In genomic region chr17:81455977-81456376, GRCm38 (mm10) we compare ENCODE assay signal across 27 mouse cellular contexts. TPM values are rescaled to one million over a fixed set of nuclear protein-coding genes. Genes with fewer than 3 reads are reported as not detected.
DNase-seq lines count a peak whose midpoint lies in the region; ATAC-seq and TF ChIP-seq lines count a peak whose summit lies in the region.
"Had no signal": no experiment of that assay in that cellular context is flagged by ENCODE, and none has a peak within 500 bp of the region (broad histone marks: within the 10 kb centered on the region; RNA-seq: fewer than 3 reads in every experiment).

No protein-coding gene starts in this region.

- 70% methylated on average over 7 of the region's 7 CpGs for WGBS in heart, embryonic 11.5 days (ENCODE audit: insufficient replicate concordance)
- 61% methylated on average over 7 of the region's 7 CpGs for WGBS in heart, embryonic 15.5 days
- 41% methylated on average over 7 of the region's 7 CpGs for WGBS in heart, adult 2 months
- WGBS in midbrain, embryonic 11.5 days: 92% methylated on average over 7 of the region's 7 CpGs
- 89% methylated on average over 7 of the region's 7 CpGs for WGBS in midbrain, embryonic 15.5 days

- no peak for TF ChIP-seq EP300 in heart, adult 2 months (IDR thresholded peaks at IDR 0.05; ENCODE audit: insufficient read depth, low read depth, low read length)

- H3K79me2 ChIP-seq in heart, adult 2 months (replicated peaks; ENCODE audit: control insufficient read depth, insufficient read depth, low read length): no peaks in the 10 kb centered on the region

- TF ChIP-seq CTCF in heart, adult 2 months (IDR thresholded peaks at IDR 0.05): no peak

- H3K4me1 ChIP-seq in heart, embryonic 11.5 days (ENCODE audit: control insufficient read depth, insufficient read depth, low read length): no peaks in the 10 kb centered on the region
- H3K4me1 ChIP-seq in heart, embryonic 15.5 days (replicated peaks): peaks cover 22% of the 10 kb centered on the region
- H3K4me1 ChIP-seq in heart, adult 2 months (ENCODE audit: control insufficient read depth, insufficient read depth, low read length): no peaks in the 10 kb centered on the region; the same call in 1 of the 2 replicates
- no peaks in the 10 kb centered on the region for H3K4me1 ChIP-seq in midbrain, embryonic 11.5 days (ENCODE audit: control insufficient read depth, insufficient read depth, low read length)
- H3K4me1 ChIP-seq in midbrain, embryonic 15.5 days: peaks cover 4% of the 10 kb centered on the region; the same call in 1 of the 2 replicates

- no peak overlapping the region for H3K9ac ChIP-seq in heart, embryonic 11.5 days (ENCODE audit: low read depth, low read length)
- H3K9ac ChIP-seq in heart, embryonic 15.5 days: no peak overlapping the region
- H3K9ac ChIP-seq in heart, adult 2 months (ENCODE audit: low read depth, low read length): no peak overlapping the region
- H3K9ac ChIP-seq in midbrain, embryonic 11.5 days (ENCODE audit: low read length): no peak overlapping the region
- no peak overlapping the region for H3K9ac ChIP-seq in midbrain, embryonic 15.5 days

- intact Hi-C loops in heart, adult 2 months (cut with DNase I): no loop called here

- no peaks in the 10 kb centered on the region for H3K27me3 ChIP-seq in heart, embryonic 11.5 days (ENCODE audit: control insufficient read depth, insufficient read depth, low read length)
- H3K27me3 ChIP-seq in heart, embryonic 15.5 days: no peaks in the 10 kb centered on the region
- H3K27me3 ChIP-seq in heart, adult 2 months (ENCODE audit: control insufficient read depth, insufficient read depth, low read length): no peaks in the 10 kb centered on the region
- H3K27me3 ChIP-seq in midbrain, embryonic 11.5 days (ENCODE audit: control insufficient read depth, insufficient read depth, low read length): no peaks in the 10 kb centered on the region
- H3K27me3 ChIP-seq in midbrain, embryonic 15.5 days (replicated peaks): no peaks in the 10 kb centered on the region
- H3K27me3 ChIP-seq: CH12.LX had no signal

- ATAC-seq in heart, embryonic 11.5 days (replicated peaks; ENCODE audit: insufficient number of reproducible peaks, low FRiP score, low TSS enrichment): no peak
- ATAC-seq in heart, embryonic 15.5 days (replicated peaks; ENCODE audit: insufficient number of reproducible peaks, insufficient read depth, low FRiP score, low read depth): no peak
- ATAC-seq in midbrain, embryonic 11.5 days (ENCODE audit: low FRiP score): no peak
- ATAC-seq in midbrain, embryonic 15.5 days (replicated peaks): no peak
- ATAC-seq: activated CD4-positive, CD25-positive, alpha-beta regulatory T cell, adult 4 months; CD4-positive, CD25-positive, alpha-beta regulatory T cell, adult 4 months; Patski had no signal

- no peaks in the 10 kb centered on the region for H3K9me3 ChIP-seq in heart, embryonic 11.5 days (replicated peaks; ENCODE audit: control insufficient read depth, low read length)
- no peaks in the 10 kb centered on the region for H3K9me3 ChIP-seq in heart, embryonic 15.5 days (replicated peaks)
- H3K9me3 ChIP-seq in midbrain, embryonic 11.5 days (ENCODE audit: control insufficient read depth, low read length): no peaks in the 10 kb centered on the region
- H3K9me3 ChIP-seq in midbrain, embryonic 15.5 days: no peaks in the 10 kb centered on the region

- H3K27ac ChIP-seq in heart, embryonic 11.5 days (ENCODE audit: low read depth, low read length): no peak overlapping the region; the same call in 1 of the 2 replicates
- H3K27ac ChIP-seq in heart, embryonic 15.5 days: 0 out of 2 replicates have a peak overlapping the region, but pooled peaks have one; percentile 4
- H3K27ac ChIP-seq in heart, adult 2 months: no peak overlapping the region
- H3K27ac ChIP-seq in midbrain, embryonic 11.5 days (ENCODE audit: low read depth, low read length): no peak overlapping the region
- H3K27ac ChIP-seq in midbrain, embryonic 15.5 days: no peak overlapping the region

- H3K4me3 ChIP-seq in heart, embryonic 11.5 days (ENCODE audit: low read depth, low read length): no peak overlapping the region
- no peak overlapping the region for H3K4me3 ChIP-seq in heart, embryonic 15.5 days
- no peak overlapping the region for H3K4me3 ChIP-seq in heart, adult 2 months
- no peak overlapping the region for H3K4me3 ChIP-seq in midbrain, embryonic 11.5 days (ENCODE audit: low read depth, low read length)
- no peak overlapping the region for H3K4me3 ChIP-seq in midbrain, embryonic 15.5 days

- TF ChIP-seq POLR2A in heart, adult 2 months (IDR thresholded peaks at IDR 0.05; ENCODE audit: insufficient read depth, low read depth, low read length): no peak

- no peak overlapping the region for H3K4me2 ChIP-seq in heart, embryonic 11.5 days
- no peak overlapping the region for H3K4me2 ChIP-seq in heart, embryonic 15.5 days
- no peak overlapping the region for H3K4me2 ChIP-seq in midbrain, embryonic 11.5 days
- no peak overlapping the region for H3K4me2 ChIP-seq in midbrain, embryonic 15.5 days

- no peaks in the 10 kb centered on the region for H3K36me3 ChIP-seq in heart, embryonic 11.5 days (ENCODE audit: control insufficient read depth, insufficient read depth, low read length)
- no peaks in the 10 kb centered on the region for H3K36me3 ChIP-seq in heart, embryonic 15.5 days
- no peaks in the 10 kb centered on the region for H3K36me3 ChIP-seq in heart, adult 2 months (ENCODE audit: control insufficient read depth, insufficient read depth, low read length)
- no peaks in the 10 kb centered on the region for H3K36me3 ChIP-seq in midbrain, embryonic 11.5 days (ENCODE audit: control insufficient read depth, insufficient read depth, low read length)
- no peaks in the 10 kb centered on the region for H3K36me3 ChIP-seq in midbrain, embryonic 15.5 days (replicated peaks)
- H3K36me3 ChIP-seq: G1E had no signal

- peak; percentile 75 for DNase-seq in heart, adult 11 months
- DNase-seq in heart, adult 2 months: no peak
- DNase-seq in midbrain, embryonic 11.5 days (ENCODE audit: low spot score, missing footprints): peak; percentile 65
- DNase-seq: adrenal gland, adult 2 months; adrenal gland, adult 8-10 months; adrenal gland, postnatal 10 days; adrenal gland, postnatal 14 days; adrenal gland, postnatal 25 days; adrenal gland, postnatal 36 days; B cell, adult 2 months; cerebellum, adult 11 months; cerebellum, adult 11-12 months; cerebellum, adult 18-20 months had no signal

RNA-seq across cellular contexts. Expression of gene Gm11096, which starts 14.4 kb away (rescaled TPM):
- polyA plus RNA-seq in heart, embryonic 11.5 days (2014; fragmentation: Nextera tagmentation; extraction: Ambion mirVana): not detected in 2 replicates
- not detected in 2 replicates for polyA plus RNA-seq in heart, embryonic 15.5 days (2015; fragmentation: Nextera tagmentation; extraction: Ambion mirVana)
- total RNA-seq in heart, adult 2 months (2021): not detected
- not detected in 2 replicates for polyA plus RNA-seq in heart, adult 2 months (2012; rRNA removed)
- polyA plus RNA-seq in midbrain, embryonic 11.5 days (2014; fragmentation: Nextera tagmentation; extraction: Ambion mirVana): not detected in 2 replicates
- polyA plus RNA-seq in midbrain, embryonic 15.5 days (2015; fragmentation: Nextera tagmentation; extraction: Ambion mirVana): not detected in 2 replicates
- total RNA-seq: adrenal gland, adult 18-20 months; adrenal gland, adult 2 months; adrenal gland, adult 8-10 months; adrenal gland, postnatal 10 days; adrenal gland, postnatal 14 days; adrenal gland, postnatal 25 days; adrenal gland, postnatal 36 days; adrenal gland, postnatal 4 days; CH12.LX; ES-E14; G1E; MEL had no signal
- polyA plus RNA-seq: activated CD4-positive, CD25-positive, alpha-beta regulatory T cell, adult 4 months; adrenal gland, adult 2 months; brain, embryonic 14.5 days; C2C12; CD4-positive, CD25-positive, alpha-beta regulatory T cell, adult 4 months; G1E; Patski had no signal

Comparison
In these comparisons a context has a peak if more than half of its experiments do, and no peak if none do; other contexts are left out.
1. DNase-seq: peak in heart, adult 11 months (single experiment) and midbrain, embryonic 11.5 days (single experiment); none in heart, adult 2 months (0 of 2).